Mouse (Mus musculus) layer of hippocampus, adult 9-11 months (tissue): ENCODE measurements at regions not wholly inside any gene's neighbourhood (a gene's known extent, or its start where the extent isn't known, plus 50 kb on each side); places are given as distances from the start of the nearest gene placed in this dataset.
A peak's percentile ranks its signal among the peaks of the same experiment; 100 is the strongest.

Experiments used
- DNase-seq: peaks from one replicate; pipeline ENCODE4 v3.0.0; 2022

GRCm38 (mm10) chr4:127635262-127635661, 277.3 kb upstream of the Gjb5 start:
- DNase-seq, result no peak

DNA sequence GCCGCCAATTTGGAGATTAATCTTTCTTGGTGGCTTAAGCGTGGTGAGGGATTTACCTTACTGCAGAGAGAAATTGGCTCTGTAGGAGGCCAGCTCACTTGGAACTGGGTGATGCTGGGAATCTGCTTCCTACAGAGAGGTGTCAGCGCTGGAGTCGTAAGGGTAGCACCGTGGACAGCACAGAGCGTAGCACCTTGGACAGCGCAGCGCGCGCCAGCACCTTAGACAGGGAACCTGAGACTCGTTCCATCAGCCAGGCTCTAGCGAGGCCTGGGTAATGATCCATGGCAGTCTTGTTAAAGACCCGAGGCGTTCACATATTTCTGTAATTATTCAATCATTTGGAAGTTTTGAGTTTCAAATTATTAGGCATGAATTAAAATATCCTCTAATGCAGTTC, 261.9 kb upstream of the Gjb5 start:
- no peak for DNase-seq

- DNase-seq, result peak; percentile 17
Measured at GRCm38 (mm10) chr4:127612761-127613160, 254.8 kb upstream of the Gjb5 start.

DNA sequence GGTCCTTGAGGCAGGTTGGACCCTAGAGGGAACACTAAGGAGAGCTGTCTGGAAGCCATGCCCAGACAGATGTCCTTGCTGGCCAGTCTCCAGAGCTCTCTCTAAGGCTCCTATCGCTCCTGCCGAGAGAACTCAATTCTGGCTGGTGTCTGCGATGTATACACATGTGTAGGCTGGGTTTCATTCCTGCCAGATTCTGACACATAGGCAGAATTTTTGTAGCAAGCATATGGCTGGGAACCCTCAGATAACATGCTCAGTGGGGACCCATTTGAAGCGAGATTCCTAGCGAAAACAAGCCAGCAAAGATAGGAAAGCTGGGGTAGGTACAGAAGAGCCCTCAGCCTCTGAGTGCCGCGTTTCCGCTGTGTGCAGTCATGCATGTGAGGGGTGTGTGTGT, 242.9 kb upstream of the Gjb5 start:
- DNase-seq, result peak; percentile 78

DNA sequence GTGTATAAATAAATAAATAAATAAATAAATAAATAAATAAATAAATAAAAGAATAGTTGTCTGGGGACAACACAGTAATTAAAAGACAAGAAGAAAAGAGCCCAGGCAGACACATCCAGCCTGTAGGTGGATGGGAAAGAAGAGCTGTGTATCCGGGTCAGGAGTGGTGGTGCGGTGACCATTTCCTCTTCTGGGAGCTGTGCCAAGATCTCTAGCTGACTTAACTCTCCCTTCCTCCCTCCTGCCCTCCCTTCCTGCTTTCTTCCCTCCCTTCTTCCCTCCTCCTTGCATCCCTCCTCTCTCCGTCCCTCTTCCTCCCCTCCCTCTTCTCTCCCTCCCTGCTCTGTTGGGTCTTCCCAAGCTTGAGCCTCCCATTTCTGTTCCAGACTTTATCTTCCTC, 240.6 kb upstream of the Gjb5 start:
- DNase-seq, result no peak

GRCm38 (mm10) chr4:127594081-127594480, 236.1 kb upstream of the Gjb5 start:
- no peak for DNase-seq

GRCm38 (mm10) chr4:127591540-127591939, 233.6 kb upstream of the Gjb5 start:
- no peak for DNase-seq

DNA sequence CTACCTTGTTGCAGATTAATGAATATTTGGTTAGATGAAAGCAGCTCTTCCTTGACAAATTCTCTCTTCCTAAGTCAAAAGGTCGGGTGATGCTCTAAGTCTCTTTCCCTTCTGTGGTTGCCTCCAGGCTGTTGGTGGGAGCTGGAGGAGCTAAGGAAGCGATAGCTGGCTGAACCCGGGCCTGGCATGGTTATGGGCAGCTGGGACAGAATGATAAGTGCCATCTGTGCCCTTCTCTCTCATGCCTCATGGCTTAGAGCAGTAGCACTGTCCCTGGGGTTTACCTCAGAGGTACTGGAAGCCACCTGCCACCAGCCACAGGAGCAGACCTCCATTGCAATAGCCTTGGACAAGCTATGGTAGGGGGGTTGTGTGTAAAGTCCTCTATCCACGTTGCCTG, 228.8 kb upstream of the Gjb5 start:
- no peak for DNase-seq

- DNase-seq, result peak; percentile 52
Measured at GRCm38 (mm10) chr4:127576521-127576920, 218.5 kb upstream of the Gjb5 start.

DNA sequence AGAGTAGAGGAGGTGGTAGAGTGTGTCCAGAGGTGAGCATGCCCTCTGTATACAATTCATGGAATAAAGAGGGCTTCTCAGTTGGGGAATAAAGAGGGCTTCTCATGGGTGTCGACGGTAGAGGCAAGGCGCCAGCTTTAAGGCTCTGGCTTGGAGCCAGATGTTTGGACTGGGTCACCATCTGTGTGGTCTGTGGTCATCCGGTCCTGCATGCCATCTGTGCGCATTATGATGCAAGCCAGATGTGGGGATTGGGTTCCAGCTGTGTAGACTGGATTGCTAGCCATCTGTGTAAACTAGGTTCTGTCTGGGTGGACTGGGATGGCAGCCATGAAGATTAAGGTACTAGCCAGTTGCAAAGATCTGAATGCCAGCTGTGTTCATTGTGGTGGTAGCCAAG, 204.6 kb upstream of the Gjb5 start:
- no peak for DNase-seq

- DNase-seq, result no peak
Measured at GRCm38 (mm10) chr4:127558572-127558971, 200.6 kb upstream of the Gjb5 start.

GRCm38 (mm10) chr4:127552456-127553225, 194.7 kb upstream of the Gjb5 start:
- no peak for DNase-seq

- no peak for DNase-seq
Measured at GRCm38 (mm10) chr4:127549581-127549980, 191.6 kb upstream of the Gjb5 start.

DNA sequence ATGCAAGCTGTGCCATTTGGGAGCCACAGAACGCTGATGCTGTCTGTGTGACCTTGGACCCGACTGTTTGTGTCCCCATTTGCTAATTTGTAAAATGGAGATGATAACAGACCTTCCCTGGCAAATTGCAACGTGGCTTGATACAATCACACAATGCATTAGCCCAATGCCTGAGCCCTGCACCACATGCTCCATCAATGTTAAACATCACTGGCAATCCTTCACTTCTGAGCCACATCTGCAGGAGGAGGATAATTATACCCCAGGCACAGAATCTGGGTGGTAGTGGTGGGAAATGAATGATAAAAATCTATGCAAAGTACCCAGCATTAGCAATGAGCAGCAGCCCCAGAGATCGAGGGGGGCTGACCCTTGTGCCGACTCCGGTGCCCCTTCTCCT, 191.0 kb upstream of the Gjb5 start:
- DNase-seq, result no peak

DNA sequence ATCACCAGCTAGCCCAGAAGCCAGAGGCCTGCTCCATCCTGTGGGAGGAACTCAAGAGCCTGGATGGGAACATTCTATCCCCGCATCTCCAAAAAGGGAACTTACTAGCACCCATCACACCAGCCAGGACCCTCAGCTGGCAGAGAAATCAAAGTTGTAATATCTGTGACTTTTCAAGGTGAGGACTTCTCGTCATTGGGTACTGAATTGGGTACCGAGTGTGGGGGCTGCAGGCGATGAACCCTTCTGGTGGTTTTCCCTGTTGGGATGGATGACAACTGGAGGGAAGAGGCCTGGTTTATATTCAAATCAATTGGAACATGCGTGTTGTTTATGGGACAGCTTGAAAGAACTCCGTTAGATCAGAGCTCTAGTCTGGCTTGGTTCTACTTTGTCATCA, 187.1 kb upstream of the Gjb5 start:
- DNase-seq, result no peak

DNA sequence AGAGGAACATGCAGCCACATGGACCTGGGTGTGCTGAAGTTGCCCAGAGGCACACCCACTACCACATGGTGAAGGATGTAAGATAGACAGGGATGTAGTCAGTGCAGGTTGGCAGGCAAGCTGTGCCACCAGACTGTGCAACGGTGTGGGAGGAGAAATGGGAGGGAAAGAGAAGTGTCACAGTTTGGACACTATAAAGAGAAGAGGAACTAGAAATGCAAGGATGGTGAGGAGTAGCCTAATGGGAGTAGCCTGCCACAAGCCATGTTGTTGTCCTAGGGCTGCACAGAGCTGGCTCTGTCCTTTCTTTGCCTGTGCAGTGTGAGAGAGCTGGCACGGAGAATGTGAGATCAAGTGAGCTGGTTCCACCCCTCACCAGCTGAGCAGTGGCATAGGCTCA, 185.3 kb upstream of the Gjb5 start:
- DNase-seq, result peak; percentile 71

- peak; percentile 24 for DNase-seq
Measured at GRCm38 (mm10) chr4:127542771-127543170, 184.8 kb upstream of the Gjb5 start.

GRCm38 (mm10) chr4:127536952-127537351, 179.0 kb upstream of the Gjb5 start:
- no peak for DNase-seq

DNA sequence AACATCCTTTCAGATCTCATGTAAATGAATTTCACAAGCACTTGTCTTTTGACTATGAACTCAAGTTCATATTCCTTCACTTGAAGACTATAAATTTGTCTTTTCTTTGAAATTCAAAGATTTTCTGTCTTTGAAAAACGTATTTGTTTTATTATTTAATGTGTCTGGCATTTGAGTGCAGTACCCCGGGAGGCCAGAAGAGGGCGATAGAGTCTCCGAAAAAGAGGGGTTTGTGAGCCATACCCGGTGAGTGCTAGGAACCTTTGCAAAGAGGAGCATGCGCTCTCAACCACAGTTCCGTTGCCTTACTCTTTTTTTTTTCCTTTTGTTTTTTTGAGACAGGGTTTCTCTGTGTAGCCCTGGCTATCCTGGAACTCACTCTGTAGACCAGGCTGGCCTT, 177.6 kb upstream of the Gjb5 start:
- DNase-seq, result no peak

DNA sequence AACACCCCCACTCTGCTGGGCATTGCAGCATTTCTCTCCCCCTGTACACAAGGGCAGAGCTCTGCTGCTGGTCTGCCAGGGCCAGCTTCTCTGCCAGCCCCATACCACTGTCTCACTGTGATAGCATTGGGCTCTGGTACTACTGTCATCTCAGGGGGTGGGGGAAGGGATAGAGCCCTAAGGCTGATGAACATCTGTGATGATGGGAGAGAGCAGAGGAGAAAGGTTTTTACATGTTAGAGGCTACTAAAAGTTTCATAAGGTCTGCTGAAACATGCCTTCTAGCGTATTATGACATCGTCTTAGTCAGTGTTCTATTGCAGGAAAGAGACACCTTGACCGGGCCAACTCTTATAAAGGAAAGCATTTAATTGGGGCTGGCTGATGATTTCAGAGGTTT, 176.4 kb upstream of the Gjb5 start:
- DNase-seq, result no peak

GRCm38 (mm10) chr4:127533726-127534125, 175.7 kb upstream of the Gjb5 start:
- DNase-seq, result no peak

DNA sequence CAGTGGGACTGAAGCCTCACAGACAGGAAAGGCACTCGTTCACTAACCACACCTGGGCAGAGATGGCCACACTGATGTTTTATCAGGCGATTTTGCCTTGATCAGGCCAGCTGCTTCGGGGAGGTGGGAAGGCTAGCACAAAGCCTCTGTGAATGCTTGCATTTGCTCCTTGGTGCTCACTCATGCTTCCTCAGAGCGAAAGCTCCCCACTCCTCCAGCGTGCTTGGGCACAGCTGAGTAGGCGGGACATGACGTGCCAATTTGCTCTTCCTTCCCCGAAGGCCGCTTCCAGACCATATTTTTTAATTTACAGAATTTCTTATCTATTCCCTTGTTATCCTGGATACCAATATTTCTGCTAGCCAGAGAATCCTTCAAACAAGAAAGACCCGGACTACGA, 172.8 kb upstream of the Gjb5 start:
- DNase-seq, result no peak

DNA sequence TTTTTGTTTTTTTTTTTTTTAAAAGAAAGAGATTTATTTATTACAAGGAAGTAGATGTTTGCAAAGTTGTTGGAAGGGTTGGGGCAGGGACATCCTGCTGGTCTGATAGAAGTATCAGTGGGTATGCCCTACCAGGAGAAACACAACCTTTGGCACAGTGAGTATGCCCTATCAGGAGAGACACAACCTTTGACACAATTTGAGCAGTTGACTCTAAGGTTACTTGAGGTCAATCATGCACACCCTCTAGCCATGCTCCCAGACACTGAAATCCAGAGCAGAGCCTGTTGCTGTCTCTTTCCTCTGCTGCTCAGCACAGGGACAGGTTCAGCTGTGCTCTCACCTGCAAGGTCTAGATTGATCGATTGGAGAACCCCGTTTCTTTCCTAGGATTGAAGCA, 164.2 kb upstream of the Gjb5 start:
- DNase-seq, result no peak

GRCm38 (mm10) chr4:127517978-127518377, 160.0 kb upstream of the Gjb5 start:
- no peak for DNase-seq

DNA sequence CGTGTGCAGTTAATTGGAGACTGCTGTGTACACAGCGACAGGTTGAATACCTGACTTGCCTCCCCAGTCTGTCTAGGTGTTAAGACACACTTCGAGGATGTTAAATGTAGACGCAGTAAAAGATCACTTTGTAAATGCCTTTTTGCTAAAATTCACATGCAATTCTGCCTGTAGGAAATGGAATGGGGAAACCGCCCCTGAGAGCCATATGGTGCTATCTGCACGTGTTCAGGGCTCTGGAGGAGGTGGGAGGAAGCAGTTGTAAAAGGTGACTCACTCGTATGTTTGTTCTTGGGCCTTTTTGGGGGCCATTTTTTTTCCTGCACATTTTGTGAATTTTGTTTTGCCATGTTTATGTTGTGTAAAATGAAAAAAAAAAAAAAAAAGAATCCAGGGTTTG, 159.6 kb upstream of the Gjb5 start:
- DNase-seq, result peak; percentile 64
